ENCODE assay signal across 11 mouse cellular contexts in the genomic region with DNA sequence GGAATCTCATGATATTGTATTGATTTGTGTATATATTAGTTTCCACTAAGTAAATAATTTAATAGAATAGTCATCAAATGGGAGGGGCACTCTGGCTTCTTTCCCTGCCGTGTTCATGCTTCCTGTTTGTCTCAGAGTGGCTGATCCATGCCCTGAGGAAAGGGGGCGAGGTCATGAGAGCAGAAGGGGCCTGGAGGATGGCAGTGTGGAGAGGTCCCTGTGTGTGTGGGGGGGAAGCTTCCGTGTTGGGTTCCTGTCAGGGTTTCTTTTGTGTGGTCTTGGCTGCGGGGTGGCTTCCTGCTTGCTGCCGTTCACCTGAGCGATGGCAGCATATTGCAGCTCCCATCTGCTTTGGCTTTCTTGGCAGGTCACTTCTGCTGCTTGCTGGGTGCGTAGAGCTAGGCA.
DNase-seq lines count a peak whose midpoint lies in the region; ATAC-seq and TF ChIP-seq lines count a peak whose summit lies in the region.
"Had no signal": no experiment of that assay in that cellular context is flagged by ENCODE, and none has a peak within 500 bp of the region (broad histone marks: within the 10 kb centered on the region; RNA-seq: fewer than 3 reads in every experiment).

No protein-coding gene starts in this region.

- no peaks in the 10 kb centered on the region for H3K36me3 ChIP-seq in lung, postnatal 0 days (ENCODE audit: insufficient read depth, low read length)
- no peaks in the 10 kb centered on the region for H3K36me3 ChIP-seq in stomach, postnatal 0 days (ENCODE audit: control insufficient read depth, insufficient read depth, low read length)

- H3K4me3 ChIP-seq in gastrocnemius, adult 2 months, result no peak overlapping the region
- H3K4me3 ChIP-seq in cerebellum, adult 2 months (replicated peaks; ENCODE audit: insufficient read depth, low read depth, low read length), result no peak overlapping the region
- no peak overlapping the region for H3K4me3 ChIP-seq in lung, postnatal 0 days (ENCODE audit: low read depth, low read length)
- no peak overlapping the region for H3K4me3 ChIP-seq in stomach, postnatal 0 days (ENCODE audit: low read depth, low read length)

- no peak overlapping the region for H3K4me2 ChIP-seq in lung, postnatal 0 days (replicated peaks; ENCODE audit: low read depth, low read length)
- no peak overlapping the region for H3K4me2 ChIP-seq in stomach, postnatal 0 days (replicated peaks; ENCODE audit: low read depth)

- no peak for DNase-seq in gastrocnemius, adult 2 months
- no peak for DNase-seq in gastrocnemius, postnatal 36 days
- DNase-seq in 416B (ENCODE audit: low read depth), result peak; percentile 26
- peak; percentile 79 to 87 for DNase-seq in cerebellum, adult 2 months
- peak; percentile 60 for DNase-seq in lung, postnatal 0 days (ENCODE audit: low spot score)
- DNase-seq in urinary bladder, postnatal 36 days (ENCODE audit: low spot score in 2 of 2), result no peak
- no peak for DNase-seq in adrenal gland, adult (ENCODE audit: inconsistent age in 2 of 2, low spot score in 1 of 2)
- DNase-seq in stomach, postnatal 0 days (ENCODE audit: low spot score), result no peak
- DNase-seq: right cerebral cortex, adult 18-20 months had no signal

- H3K9me3 ChIP-seq in lung, postnatal 0 days (ENCODE audit: low read length), result no peaks in the 10 kb centered on the region
- H3K9me3 ChIP-seq in stomach, postnatal 0 days (ENCODE audit: control insufficient read depth, low read length), result no peaks in the 10 kb centered on the region

- WGBS in cerebellum, adult 2 months, result 10% methylated on average over 7 of the region's 7 CpGs
- 49% methylated on average over 7 of the region's 7 CpGs for WGBS in lung, postnatal 0 days
- WGBS in stomach, postnatal 0 days, result 52% methylated on average over 7 of the region's 7 CpGs

- TF ChIP-seq EP300 in lung, postnatal 0 days (IDR thresholded peaks at IDR 0.05), result peak; percentile 70
- no peak for TF ChIP-seq EP300 in stomach, postnatal 0 days (optimal IDR thresholded peaks at IDR 0.05)

- no peak for TF ChIP-seq POLR2A in cerebellum, adult 2 months (IDR thresholded peaks at IDR 0.05; ENCODE audit: borderline replicate concordance, insufficient read depth, low read length)

- no peaks in the 10 kb centered on the region for H3K27me3 ChIP-seq in cerebellum, adult 2 months (ENCODE audit: control insufficient read depth, insufficient read depth, low read length)
- no peaks in the 10 kb centered on the region for H3K27me3 ChIP-seq in lung, postnatal 0 days (replicated peaks; ENCODE audit: insufficient read depth, low read length)
- no peaks in the 10 kb centered on the region for H3K27me3 ChIP-seq in stomach, postnatal 0 days (ENCODE audit: control insufficient read depth, insufficient read depth, low read length)
- H3K27me3 ChIP-seq: CH12.LX had no signal

- peak; percentile 74 for ATAC-seq in lung, postnatal 0 days
- ATAC-seq in stomach, postnatal 0 days (ENCODE audit: low FRiP score, low TSS enrichment), result no peak
- ATAC-seq: intestine, embryonic 16.5 days had no signal

- H3K4me1 ChIP-seq in cerebellum, adult 2 months (ENCODE audit: control insufficient read depth, insufficient read depth, low read length), result peaks cover 65% of the 10 kb centered on the region
- H3K4me1 ChIP-seq in lung, postnatal 0 days (ENCODE audit: insufficient read depth, low read depth, low read length), result peaks cover 17% of the 10 kb centered on the region
- H3K4me1 ChIP-seq in stomach, postnatal 0 days (replicated peaks; ENCODE audit: control insufficient read depth, insufficient read depth), result peaks cover 6% of the 10 kb centered on the region; the same call in 1 of the 2 replicates

- intact Hi-C loops in gastrocnemius, adult 2 months (cut with DNase I), result loop anchor here (2.0 kb wide), 1 partner anchor 115 kb away; no protein-coding TSS in a partner anchor
- intact Hi-C loops in gastrocnemius, postnatal 36 days (cut with DNase I), result loop anchor here (5.0 kb wide), 1 partner anchor 113 kb away; no protein-coding TSS in a partner anchor

- no peak for TF ChIP-seq CTCF in gastrocnemius, adult 2 months (IDR thresholded peaks at IDR 0.05)
- TF ChIP-seq CTCF in cerebellum, adult 2 months (IDR thresholded peaks at IDR 0.05; ENCODE audit: borderline replicate concordance, insufficient read depth, low read depth, low read length), result no peak
- TF ChIP-seq CTCF in lung, postnatal 0 days (IDR thresholded peaks at IDR 0.05), result no peak
- no peak for TF ChIP-seq CTCF in stomach, postnatal 0 days (IDR thresholded peaks at IDR 0.05; ENCODE audit: low read depth)

- peak overlapping the region; percentile 21 for H3K27ac ChIP-seq in gastrocnemius, adult 2 months
- H3K27ac ChIP-seq in cerebellum, adult 2 months (ENCODE audit: insufficient read depth, low read length), result peak overlapping the region; percentile 65; the same call in 1 of the 2 replicates
- no peak overlapping the region for H3K27ac ChIP-seq in lung, postnatal 0 days (ENCODE audit: low read length)
- H3K27ac ChIP-seq in stomach, postnatal 0 days (replicated peaks), result no peak overlapping the region

- no peak overlapping the region for H3K9ac ChIP-seq in lung, postnatal 0 days (replicated peaks; ENCODE audit: low read depth)
- no peak overlapping the region for H3K9ac ChIP-seq in stomach, postnatal 0 days (ENCODE audit: low read length)

Comparison
In these comparisons a context has a peak if more than half of its experiments do, and no peak if none do; other contexts are left out.
1. DNase-seq: peak in 416B (single experiment), cerebellum, adult 2 months (2 of 2) and lung, postnatal 0 days (single experiment); none in gastrocnemius, adult 2 months (single experiment), gastrocnemius, postnatal 36 days (0 of 2), urinary bladder, postnatal 36 days (0 of 2), adrenal gland, adult (0 of 2) and stomach, postnatal 0 days (single experiment).
2. H3K27ac ChIP-seq: peak in gastrocnemius, adult 2 months (single experiment) and cerebellum, adult 2 months (single experiment); none in lung, postnatal 0 days (single experiment) and stomach, postnatal 0 days (single experiment).